Mouse (Mus musculus): ENCODE results near the gene Lman1l.
A peak's percentile ranks its signal among the peaks of the same experiment; 100 is the strongest.

Lman1l gene

GRCm38 (mm10) chr9:57617556-57618169 is 2.9 kb downstream of the Lman1l start:
- no peak for DNase-seq (ENCODE audit: low spot score)

GRCm38 (mm10) chr9:57614786-57615185 is 5.8 kb downstream of the Lman1l start:
- DNase-seq (ENCODE audit: low spot score), result no peak

GRCm38 (mm10) chr9:57613975-57614374 is 6.6 kb downstream of the Lman1l start:
- no peak for DNase-seq (ENCODE audit: low spot score)

DNA sequence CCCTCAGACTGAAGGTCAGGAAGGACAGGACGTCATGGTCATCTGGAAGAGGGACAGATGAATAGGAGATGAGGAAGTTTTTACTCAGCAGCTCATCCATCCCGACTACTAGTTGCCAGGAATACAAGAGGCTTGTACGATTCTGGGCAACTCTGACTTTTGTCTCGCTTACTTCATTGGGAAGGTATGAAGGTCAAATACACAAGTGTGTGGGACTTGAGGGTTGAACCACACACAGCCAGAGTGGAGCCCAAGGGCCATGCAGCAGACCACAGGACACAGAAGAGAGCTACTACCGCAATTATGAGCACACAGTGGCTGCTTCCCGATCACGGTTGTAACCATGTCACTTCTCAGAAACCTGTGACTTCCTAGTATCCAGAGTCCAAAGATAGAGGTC is 8.0 kb downstream of the Lman1l start:
- DNase-seq (ENCODE audit: low spot score), result no peak

DNA sequence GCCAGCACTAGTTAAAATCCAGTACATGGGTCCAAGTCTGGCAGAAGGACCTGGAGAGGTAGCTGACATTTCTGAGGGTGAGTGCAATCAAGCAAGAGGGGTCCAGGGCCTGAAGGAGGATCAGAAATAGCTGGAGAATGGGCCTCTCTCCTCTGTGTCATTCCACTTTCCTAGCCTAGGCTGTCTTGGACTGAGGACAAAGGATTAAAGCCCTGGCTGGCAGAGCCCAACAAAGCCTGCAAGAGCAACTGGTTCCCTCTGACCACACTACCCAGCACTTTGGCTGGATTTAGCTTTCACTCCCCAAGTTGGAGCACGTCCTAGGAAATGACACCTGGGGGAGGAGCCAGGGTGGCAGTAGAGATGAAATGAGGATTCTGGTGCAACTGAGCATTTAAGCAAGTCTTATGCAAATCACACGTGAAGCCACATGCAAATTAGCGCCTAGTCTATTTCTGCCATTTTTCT is 10.2 kb downstream of the Lman1l start:
- DNase-seq (ENCODE audit: low spot score), result no peak

GRCm38 (mm10) chr9:57609803-57610202 is 10.8 kb downstream of the Lman1l start:
- DNase-seq (ENCODE audit: low spot score), result no peak

- DNase-seq (ENCODE audit: low spot score), result peak; percentile 78
Observed at GRCm38 (mm10) chr9:57606139-57606851, 14.3 kb downstream of the Lman1l start, which contains the start of gene Cplx3. Gene Cplx3 (minus strand): TSS chr9:57606281.

- DNase-seq (ENCODE audit: low spot score), result no peak
Observed at GRCm38 (mm10) chr9:57605503-57605902, 15.1 kb downstream of the Lman1l start.

- no peak for DNase-seq (ENCODE audit: low spot score)
Observed at GRCm38 (mm10) chr9:57604875-57605274, 15.7 kb downstream of the Lman1l start.

DNA sequence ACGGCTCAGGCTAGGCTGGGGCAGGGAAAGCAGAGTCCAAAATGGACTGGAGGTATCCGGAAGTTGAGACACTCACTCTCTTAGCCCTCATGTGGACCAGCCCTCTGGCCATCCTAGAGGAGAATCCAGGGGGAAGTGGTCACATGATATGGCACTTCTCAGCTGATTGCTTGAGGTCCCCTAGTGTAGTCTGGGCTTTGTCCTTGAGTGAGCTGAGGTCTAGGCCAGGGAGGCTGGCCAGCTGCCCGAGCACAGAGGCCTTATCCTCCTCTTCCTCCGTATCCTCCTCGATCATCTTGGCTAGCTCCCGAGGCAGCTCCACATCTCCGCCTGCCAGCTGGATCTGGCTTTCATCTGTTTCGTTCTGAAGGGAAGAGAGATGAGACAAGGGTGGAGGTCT is 18.5 kb downstream of the Lman1l start:
- no peak for DNase-seq (ENCODE audit: low spot score)

- no peak for DNase-seq (ENCODE audit: low spot score)
Observed at GRCm38 (mm10) chr9:57601353-57601706, 19.2 kb downstream of the Lman1l start.

DNA sequence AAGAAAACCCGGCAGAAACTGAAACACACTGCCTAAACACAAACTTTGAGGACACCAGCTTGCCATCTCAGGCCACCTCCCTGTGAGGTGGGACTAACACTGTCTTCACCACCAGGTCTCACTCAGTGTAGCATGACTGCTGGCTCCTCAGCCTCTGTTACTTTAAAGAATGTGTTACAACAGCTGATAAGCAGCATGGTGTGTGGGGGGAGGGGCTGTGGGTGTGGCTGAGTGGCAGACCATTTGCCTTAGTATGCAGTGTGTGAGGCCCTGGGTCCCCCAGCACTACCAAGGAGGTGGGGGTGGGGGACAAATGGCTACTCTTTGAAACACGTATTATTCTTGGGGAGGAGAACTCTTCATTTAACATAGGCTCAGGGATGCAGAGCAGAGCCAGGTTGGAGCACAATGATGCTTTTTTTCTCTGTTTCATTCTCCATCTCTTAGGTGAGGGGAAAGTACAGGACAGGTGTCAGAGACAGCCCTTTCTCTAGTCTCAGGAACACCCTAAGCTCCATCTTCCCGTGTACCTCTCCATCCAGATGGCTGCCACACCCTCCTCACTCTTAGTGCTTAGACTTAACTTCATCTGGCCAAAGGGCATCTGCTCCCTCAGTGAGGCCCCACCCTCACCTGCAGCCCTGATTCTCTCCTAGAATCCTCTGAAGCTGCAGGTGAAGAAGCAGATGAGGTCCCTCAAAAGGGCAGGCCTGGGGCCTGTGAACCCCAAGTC is 19.8 kb downstream of the Lman1l start:
- DNase-seq (ENCODE audit: low spot score), result peak; percentile 67

DNA sequence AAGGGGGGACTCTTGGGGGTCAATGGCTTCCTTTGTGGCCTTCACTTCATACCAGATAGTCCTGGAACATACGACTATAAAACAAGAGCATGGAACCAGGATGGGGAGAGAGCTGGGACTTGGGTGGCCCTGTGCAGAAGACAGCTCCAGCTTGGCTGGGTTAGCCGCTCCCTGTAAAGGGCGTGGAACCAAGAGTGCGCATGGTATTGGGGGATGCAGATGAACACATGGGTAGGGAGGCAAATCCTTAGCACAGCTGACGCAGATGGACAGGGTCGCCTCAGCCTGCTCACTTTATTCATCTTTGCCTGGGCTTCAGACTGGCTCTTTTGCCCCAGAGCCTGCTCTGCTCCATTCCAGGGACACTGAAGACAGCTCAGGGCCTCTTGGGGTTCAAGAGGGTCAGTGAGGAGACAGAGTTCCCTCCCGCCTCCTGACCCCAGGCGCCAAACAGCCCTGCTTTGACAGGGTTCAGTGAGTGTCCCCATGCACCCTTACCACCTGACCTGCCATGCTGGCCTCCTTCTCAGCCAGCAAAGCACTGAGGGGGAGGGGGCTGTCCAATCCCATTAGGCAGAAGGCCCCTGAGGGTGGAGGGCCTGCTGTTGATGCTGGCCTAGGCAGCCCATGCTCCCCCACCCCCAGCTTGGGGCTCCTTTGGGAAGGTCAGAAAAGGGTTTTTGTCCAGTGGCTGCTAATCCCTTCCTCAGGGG is 21.6 kb downstream of the Lman1l start:
- DNase-seq (ENCODE audit: low spot score), result peak; percentile 52

GRCm38 (mm10) chr9:57597929-57598382 is 22.6 kb downstream of the Lman1l start:
- DNase-seq (ENCODE audit: low spot score), result peak; percentile 31

DNA sequence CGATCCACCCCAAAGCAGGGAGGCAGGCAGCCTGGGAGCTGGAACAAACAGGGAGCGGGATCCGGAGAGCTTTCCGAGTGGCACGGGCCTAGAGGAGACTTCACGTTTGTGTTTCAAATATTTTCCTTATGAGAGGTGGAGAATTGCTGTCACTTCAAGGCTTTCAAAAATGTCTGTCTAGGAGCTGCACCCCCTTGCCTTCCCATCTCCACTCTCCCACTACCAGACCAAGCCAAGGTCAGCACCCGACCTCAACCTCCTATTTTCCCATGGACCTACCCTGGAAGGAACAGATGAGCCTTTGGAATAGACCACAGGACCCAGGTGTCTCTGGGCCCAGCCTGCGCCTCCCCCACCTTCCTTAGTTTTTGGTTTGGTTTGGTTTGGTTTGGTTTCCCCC is 23.3 kb downstream of the Lman1l start:
- DNase-seq (ENCODE audit: low spot score), result no peak

GRCm38 (mm10) chr9:57594174-57594509 is 26.4 kb downstream of the Lman1l start:
- DNase-seq (ENCODE audit: low spot score), result no peak

DNA sequence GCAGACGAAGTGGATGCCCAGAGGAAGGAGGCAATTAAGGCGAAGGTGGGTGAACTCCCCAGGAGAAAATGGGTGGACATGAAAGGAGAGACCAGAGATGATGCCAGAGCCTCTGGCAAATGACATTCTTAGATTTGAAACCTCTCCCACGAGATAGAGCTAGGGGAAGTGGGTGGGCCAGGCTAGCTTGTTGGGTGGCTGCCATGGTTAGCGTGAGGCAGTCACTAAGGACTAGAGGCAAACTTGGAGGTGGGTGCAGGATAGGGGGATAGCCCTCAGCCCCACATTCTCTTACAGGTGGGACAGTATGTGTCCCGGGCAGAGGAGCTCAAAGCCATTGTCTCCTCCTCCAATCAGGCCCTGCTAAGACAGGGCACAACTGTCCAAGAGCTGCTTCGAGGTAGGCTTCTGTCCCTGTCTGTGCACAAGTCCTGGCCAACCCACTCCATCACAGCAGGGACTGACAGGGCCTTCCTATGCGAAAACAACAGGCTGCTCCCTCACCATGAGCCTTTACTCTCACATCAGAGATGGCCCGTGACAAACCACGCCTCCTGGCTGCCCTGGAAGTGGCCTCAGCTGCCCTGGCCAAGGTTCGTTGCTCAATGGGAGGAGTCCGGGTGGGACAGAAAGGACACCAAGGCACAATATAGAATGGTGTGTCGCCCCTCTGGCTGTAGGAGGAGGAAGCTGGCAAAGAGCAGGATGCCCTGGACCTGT is 27.0 kb downstream of the Lman1l start:
- peak; percentile 39 for DNase-seq (ENCODE audit: low spot score)

DNA sequence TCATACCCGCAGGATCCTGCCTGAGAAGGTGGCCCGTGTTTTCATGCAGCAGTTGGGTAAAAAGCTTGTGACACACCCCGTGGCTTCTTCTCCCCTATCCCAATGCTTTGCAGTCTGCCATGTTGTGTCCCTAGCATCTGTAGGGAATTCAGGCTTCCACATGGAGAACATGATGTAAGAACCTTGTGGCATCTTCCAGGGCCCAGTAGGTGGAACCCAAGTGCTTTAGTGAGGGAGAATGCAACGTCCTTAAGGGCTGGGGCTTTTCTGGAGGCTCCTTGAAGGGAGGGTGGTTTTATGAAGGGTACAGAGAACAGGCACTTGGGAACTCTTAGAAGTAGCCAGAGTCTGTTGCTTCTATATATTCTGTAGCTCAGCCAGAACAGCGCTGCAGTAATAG is 29.8 kb downstream of the Lman1l start:
- DNase-seq (ENCODE audit: low spot score), result peak; percentile 42

- peak; percentile 76 for DNase-seq (ENCODE audit: low spot score)
Observed at GRCm38 (mm10) chr9:57589224-57590126, 31.1 kb downstream of the Lman1l start, which contains the start of gene Ulk3. Gene Ulk3 (plus strand): TSS chr9:57589452.

DNA sequence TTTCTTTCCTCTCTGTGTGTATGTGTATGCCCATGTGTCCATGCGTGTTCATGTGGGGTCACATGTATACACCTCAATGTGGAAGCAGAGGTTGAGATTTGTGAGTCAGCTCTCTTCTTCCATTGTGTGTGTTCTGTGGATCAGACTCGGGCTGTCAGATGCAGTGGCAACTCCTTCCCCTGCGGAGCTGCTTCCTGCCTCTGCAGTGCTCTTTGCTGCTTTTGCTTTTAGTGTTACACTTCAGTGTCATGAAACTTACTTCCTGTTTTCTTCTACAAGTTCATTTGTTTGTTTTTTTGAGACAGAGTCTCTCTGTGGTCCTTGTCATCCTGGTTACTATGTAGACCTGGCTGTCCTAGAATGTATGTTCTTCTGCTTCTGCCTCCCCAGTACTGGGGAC is 35.6 kb downstream of the Lman1l start:
- DNase-seq (ENCODE audit: low spot score), result no peak

All from embryo, embryonic 10.5 days (tissue).